Mouse (Mus musculus): ENCODE measurements around the gene Enkur. TPM values are rescaled to one million over a fixed set of nuclear protein-coding genes. Genes with fewer than 3 reads are reported as not detected.
A peak's percentile ranks its signal among the peaks of the same experiment; 100 is the strongest.

Gene Enkur
- polyA plus RNA-seq, 1 experiment from 2014 or later: not detected

DNA sequence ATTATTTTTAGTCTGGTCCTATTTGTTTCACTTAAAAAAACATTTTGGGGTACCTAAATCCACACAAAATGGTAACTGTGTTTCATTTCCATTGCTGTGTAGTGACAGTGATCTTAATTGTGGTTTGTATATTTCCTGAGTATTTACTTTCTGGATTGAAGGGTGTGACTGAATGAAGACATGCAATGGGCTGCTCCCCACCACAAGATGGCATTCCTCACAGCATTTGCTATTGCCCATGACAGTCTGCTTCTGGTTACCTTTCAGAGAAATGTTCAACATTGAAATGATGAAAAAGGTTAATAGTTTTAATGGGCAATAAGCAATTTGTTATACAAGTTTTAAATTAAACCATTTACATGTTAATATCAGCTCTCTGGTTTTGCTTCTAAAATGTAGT is 9.2 kb upstream of the Enkur start:
- no peak overlapping the region for H3K4me3 ChIP-seq (ENCODE audit: inconsistent target)
- no peak overlapping the region for H3K27ac ChIP-seq
- no peaks in the 10 kb centered on the region for H3K79me2 ChIP-seq (ENCODE audit: inconsistent target)
- no peaks in the 10 kb centered on the region for H3K36me3 ChIP-seq (ENCODE audit: inconsistent target)

- Histone ChIP-seq H3K4me3 (ENCODE audit: inconsistent target) (no peak overlapping the region), H3K36me3 (ENCODE audit: inconsistent target) (no peaks in the 10 kb centered on the region), H3K27ac (no peak overlapping the region), H3K79me2 (ENCODE audit: inconsistent target) (no peaks in the 10 kb centered on the region)
- 93% methylated on average over 6 of the region's 6 CpGs for WGBS (ENCODE audit: missing documents)
These were observed 6.2 kb upstream of the Enkur start for GRCm38 (mm10) chr2:21211361-21211760.

DNA sequence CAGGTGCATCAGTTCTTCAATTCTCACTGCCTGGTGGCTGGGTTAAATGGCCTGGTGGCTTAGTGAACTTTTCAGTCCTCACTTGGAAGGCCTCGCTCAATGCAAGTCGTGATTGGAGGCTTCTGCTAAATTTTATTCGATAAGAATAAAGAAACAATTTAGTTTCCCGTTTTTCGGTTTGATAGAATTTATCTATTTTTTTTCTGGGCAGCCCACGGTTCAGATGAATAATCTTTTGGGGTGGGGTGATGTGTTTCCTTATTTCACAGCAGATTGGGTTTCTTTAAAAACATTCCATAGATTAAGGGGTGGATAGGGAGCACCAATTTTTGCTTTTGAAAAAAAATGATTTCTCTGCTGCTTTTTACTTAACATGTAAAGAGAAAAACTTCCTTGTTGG is 1.1 kb upstream of the Enkur start:
- H3K4me3 ChIP-seq (ENCODE audit: inconsistent target): peak overlapping the region; percentile 42
- no peaks in the 10 kb centered on the region for H3K36me3 ChIP-seq (ENCODE audit: inconsistent target)
- H3K27ac ChIP-seq: peak overlapping the region; percentile 22; the same call in 1 of the 2 replicates
- H3K79me2 ChIP-seq (ENCODE audit: inconsistent target): no peaks in the 10 kb centered on the region
- WGBS (ENCODE audit: missing documents): 25% methylated on average over 6 of the region's 6 CpGs

DNA sequence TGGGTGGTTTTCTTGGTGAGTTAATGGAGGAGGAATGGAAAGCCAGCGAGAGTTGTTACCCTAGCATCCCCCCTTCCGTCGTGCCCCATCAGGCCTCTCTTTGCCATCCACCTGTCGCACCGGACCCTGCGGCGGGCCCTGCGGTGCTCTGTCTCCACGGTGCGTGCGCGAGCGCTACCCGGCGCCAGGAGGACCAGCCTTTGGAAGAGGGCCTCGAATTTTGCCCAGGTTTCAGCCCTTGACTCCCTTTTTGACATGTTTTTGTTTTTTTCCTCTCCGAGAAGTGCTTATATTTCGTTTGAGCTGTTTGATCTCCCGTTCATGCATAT is 630 bp upstream of the Enkur start:
- Histone ChIP-seq H3K27ac (peak overlapping the region; percentile 22; the same call in 1 of the 2 replicates), H3K36me3 (ENCODE audit: inconsistent target) (no peaks in the 10 kb centered on the region), H3K4me3 (ENCODE audit: inconsistent target) (peak overlapping the region; percentile 42), H3K79me2 (ENCODE audit: inconsistent target) (no peaks in the 10 kb centered on the region)
- 1% methylated on average over 19 of the region's 19 CpGs for WGBS (ENCODE audit: missing documents)

GRCm38 (mm10) chr2:21202754-21203153 is 2.4 kb downstream of the Enkur start:
- H3K79me2 ChIP-seq (ENCODE audit: inconsistent target): no peaks in the 10 kb centered on the region
- no peak overlapping the region for H3K27ac ChIP-seq
- H3K36me3 ChIP-seq (ENCODE audit: inconsistent target): no peaks in the 10 kb centered on the region
- no peak overlapping the region for H3K4me3 ChIP-seq (ENCODE audit: inconsistent target)
- 59% methylated on average over 2 of the region's 2 CpGs for WGBS (ENCODE audit: missing documents)

GRCm38 (mm10) chr2:21199051-21199450 is 6.1 kb downstream of the Enkur start:
- no peaks in the 10 kb centered on the region for H3K36me3 ChIP-seq (ENCODE audit: inconsistent target)
- H3K27ac ChIP-seq: no peak overlapping the region
- no peak overlapping the region for H3K4me3 ChIP-seq (ENCODE audit: inconsistent target)
- WGBS (ENCODE audit: missing documents): 66% methylated on average over 3 of the region's 3 CpGs
- H3K79me2 ChIP-seq (ENCODE audit: inconsistent target): no peaks in the 10 kb centered on the region

DNA sequence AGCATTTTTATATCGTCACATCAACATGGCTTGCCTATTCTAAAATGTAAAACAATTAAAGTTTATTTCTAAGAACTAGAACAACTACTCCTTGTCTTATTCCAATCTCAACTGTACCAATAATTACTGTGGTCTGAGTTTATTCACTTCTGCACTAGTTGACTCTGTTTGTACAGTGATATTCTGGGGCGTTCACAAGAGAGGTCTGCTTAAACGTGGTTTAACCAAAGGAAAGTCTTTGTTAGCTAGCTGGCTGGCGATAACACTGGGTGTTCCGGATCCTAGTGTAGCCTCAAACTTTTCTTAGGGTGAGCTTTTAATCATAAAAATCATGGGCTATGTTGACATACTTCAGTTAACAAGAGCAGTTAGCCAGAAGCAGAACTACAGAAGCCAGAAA is 9.9 kb downstream of the Enkur start:
- WGBS (ENCODE audit: missing documents): 93% methylated on average over 5 of the region's 5 CpGs
- H3K79me2 ChIP-seq (ENCODE audit: inconsistent target): no peaks in the 10 kb centered on the region

DNA sequence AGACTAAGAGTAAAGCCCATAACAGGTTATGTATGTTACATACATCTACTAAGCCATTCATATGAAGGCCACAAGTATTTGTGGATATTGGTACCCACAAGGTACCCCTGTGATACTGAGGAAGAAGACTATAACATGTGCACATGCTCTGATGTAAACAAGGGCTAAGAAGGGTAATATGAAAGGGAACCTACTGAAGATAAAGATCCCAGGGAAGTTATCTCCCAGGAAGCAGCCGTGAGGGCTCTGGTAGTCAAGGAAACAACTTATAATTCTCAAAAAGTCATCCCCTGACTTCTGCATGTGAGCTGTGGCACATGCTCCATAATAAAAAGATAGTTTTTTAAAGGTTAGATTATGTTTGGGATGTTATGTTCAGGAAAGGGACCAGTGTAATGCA is 13.9 kb downstream of the Enkur start:
- Histone ChIP-seq H3K36me3 (ENCODE audit: inconsistent target) (no peaks in the 10 kb centered on the region), H3K4me3 (ENCODE audit: inconsistent target) (no peak overlapping the region), H3K79me2 (ENCODE audit: inconsistent target) (no peaks in the 10 kb centered on the region), H3K27ac (no peak overlapping the region)
- WGBS (ENCODE audit: missing documents): 67% methylated on average over 1 of the region's 1 CpGs

More for the DNA sequence above, 9.9 kb downstream of the Enkur start:
- no peak overlapping the region for H3K4me3 ChIP-seq (ENCODE audit: inconsistent target)
- no peak overlapping the region for H3K27ac ChIP-seq
- no peaks in the 10 kb centered on the region for H3K36me3 ChIP-seq (ENCODE audit: inconsistent target)

DNA sequence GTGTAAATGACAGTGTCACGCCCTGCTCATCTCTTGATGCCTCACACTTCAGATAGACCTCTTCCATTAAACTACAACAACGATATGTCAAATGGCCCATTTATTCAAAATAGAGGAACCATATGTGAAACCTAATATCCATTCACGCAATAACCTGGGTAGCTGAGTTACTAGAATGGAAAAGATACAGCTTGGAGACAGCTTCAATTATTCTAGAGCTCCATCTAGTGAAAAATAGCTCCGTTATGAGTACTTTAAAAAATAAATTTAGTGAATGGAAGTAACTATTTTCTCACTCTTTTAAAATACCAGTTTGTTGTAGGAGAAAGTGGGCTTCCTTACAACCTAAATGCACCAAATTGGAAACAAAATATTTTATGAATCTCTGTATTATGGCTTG is 16.6 kb downstream of the Enkur start:
- no peaks in the 10 kb centered on the region for H3K79me2 ChIP-seq (ENCODE audit: inconsistent target)
- H3K4me3 ChIP-seq (ENCODE audit: inconsistent target): no peak overlapping the region
- WGBS (ENCODE audit: missing documents): 81% methylated on average over 4 of the region's 4 CpGs
- H3K27ac ChIP-seq: no peak overlapping the region
- no peaks in the 10 kb centered on the region for H3K36me3 ChIP-seq (ENCODE audit: inconsistent target)

DNA sequence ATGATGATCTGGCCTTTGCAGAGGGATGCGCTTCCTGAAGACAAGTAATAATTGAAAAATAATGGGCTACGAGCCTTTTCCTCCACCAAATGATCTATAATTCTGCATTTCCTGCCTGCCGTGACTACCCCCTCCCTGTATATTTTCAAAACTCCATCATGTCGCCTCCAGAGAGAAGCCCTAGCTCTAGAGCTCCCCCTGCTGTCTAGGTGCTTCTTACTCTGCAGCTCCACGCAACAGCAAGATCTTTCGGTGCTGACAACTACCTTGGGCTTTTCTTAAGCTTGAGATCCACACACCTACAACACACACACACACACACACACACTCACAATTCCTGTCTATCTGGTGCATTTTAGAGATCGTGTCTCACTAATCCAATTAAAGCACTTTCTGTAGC is 17.6 kb downstream of the Enkur start:
- no peak overlapping the region for H3K4me3 ChIP-seq (ENCODE audit: inconsistent target)
- WGBS (ENCODE audit: missing documents): 42% methylated on average over 7 of the region's 7 CpGs
- H3K27ac ChIP-seq: no peak overlapping the region
- H3K36me3 ChIP-seq (ENCODE audit: inconsistent target): no peaks in the 10 kb centered on the region
- no peaks in the 10 kb centered on the region for H3K79me2 ChIP-seq (ENCODE audit: inconsistent target)

DNA sequence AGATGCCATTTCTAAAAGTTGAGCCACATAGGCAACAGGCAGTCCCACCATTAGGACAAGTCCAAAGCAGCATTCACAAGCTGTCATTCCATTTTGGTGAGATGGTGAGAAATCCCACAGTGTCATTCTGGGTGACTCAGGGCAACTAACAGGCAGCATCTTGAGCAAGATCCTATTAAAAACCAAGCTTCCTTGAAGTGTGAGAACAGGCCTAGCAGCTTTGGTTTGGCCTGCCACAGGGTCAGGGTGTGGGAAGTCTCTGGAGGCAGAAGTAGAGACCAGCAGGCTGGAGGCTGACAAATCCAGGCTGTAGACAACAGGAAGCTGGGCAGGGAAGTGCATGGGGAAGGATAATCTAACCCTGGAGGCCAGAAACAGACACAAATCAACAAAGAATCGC is 22.4 kb downstream of the Enkur start:
- H3K36me3 ChIP-seq (ENCODE audit: inconsistent target): no peaks in the 10 kb centered on the region
- no peak overlapping the region for H3K4me3 ChIP-seq (ENCODE audit: inconsistent target)
- H3K79me2 ChIP-seq (ENCODE audit: inconsistent target): no peaks in the 10 kb centered on the region
- no peak overlapping the region for H3K27ac ChIP-seq
- 45% methylated on average over 1 of the region's 1 CpGs for WGBS (ENCODE audit: missing documents)

GRCm38 (mm10) chr2:21179136-21179535 is 26.0 kb downstream of the Enkur start:
- Histone ChIP-seq H3K27ac (no peak overlapping the region), H3K36me3 (ENCODE audit: inconsistent target) (no peaks in the 10 kb centered on the region), H3K79me2 (ENCODE audit: inconsistent target) (no peaks in the 10 kb centered on the region), H3K4me3 (ENCODE audit: inconsistent target) (no peak overlapping the region)
- 21% methylated on average over 5 of the region's 5 CpGs for WGBS (ENCODE audit: missing documents)

DNA sequence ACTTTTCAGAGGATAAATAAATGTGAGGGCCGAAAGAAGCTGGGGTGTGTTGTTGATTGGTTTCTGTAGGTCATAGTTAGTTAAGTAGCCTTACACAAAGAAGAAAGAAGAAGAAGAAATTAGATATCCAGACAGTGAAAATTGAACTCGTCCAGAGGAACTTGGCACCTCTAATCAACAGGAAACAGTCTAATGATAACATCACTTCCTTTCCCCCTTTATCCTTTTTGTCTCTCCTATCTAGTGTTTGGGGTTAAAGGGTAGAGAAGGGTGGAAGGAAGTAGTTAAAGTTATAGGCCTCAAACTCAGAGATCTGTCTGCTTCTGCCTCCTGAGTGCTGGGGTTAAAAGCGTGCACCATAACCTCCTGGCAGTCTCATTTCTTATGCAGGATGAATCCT is 32.4 kb downstream of the Enkur start:
- Histone ChIP-seq H3K36me3 (ENCODE audit: inconsistent target) (no peaks in the 10 kb centered on the region), H3K27ac (no peak overlapping the region), H3K79me2 (ENCODE audit: inconsistent target) (no peaks in the 10 kb centered on the region), H3K4me3 (ENCODE audit: inconsistent target) (no peak overlapping the region)
- 91% methylated on average over 3 of the region's 3 CpGs for WGBS (ENCODE audit: missing documents)

DNA sequence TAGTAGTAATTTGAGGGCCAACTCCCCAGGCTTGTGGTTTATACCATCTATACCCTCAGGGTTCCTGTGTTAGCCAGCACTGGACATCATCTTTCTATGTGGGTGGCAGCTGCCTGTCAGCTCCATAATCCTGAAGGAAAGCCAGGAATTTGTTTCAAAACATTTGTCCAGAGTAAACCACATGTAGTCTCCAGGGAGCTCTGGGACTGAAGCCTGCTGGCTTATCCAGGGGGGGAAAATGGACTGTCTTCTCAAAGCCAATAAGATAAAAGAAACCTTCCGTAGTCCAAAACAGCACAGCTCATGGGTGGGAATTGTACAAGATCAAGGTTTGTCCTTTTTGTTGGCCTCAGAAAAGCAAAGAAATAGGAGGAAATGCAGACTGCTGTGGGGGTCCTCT is 37.2 kb downstream of the Enkur start:
- H3K27ac ChIP-seq: no peak overlapping the region
- no peak overlapping the region for H3K4me3 ChIP-seq (ENCODE audit: inconsistent target)
- H3K79me2 ChIP-seq (ENCODE audit: inconsistent target): no peaks in the 10 kb centered on the region
- 100% methylated on average over 1 of the region's 1 CpGs for WGBS (ENCODE audit: missing documents)
- no peaks in the 10 kb centered on the region for H3K36me3 ChIP-seq (ENCODE audit: inconsistent target)

- Histone ChIP-seq H3K27ac (no peak overlapping the region), H3K4me3 (ENCODE audit: inconsistent target) (no peak overlapping the region), H3K36me3 (ENCODE audit: inconsistent target) (no peaks in the 10 kb centered on the region), H3K79me2 (ENCODE audit: inconsistent target) (no peaks in the 10 kb centered on the region)
- 81% methylated on average over 8 of the region's 8 CpGs for WGBS (ENCODE audit: missing documents)
These were observed 40.9 kb downstream of the Enkur start for GRCm38 (mm10) chr2:21164296-21164695.

DNA sequence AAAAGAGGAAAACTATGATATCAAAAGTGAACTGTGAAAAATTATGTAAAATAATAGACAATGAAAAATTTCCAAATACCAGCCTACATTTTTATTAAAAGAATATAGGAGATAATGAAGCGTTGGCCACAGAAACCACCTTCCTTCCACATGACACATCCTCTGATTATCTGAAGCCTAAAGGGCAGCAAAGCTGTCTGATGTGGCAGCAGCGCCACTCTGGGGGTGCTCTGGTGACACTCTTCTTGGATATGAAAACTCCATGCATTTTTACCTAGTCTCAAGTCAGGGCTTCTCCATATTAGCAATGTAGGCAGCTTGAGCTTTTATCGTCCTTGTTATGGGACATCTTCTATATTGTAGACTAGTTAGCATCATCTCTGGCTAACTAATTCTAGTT is 51.7 kb downstream of the Enkur start:
- H3K36me3 ChIP-seq (ENCODE audit: inconsistent target): no peaks in the 10 kb centered on the region
- no peak overlapping the region for H3K27ac ChIP-seq
- no peak overlapping the region for H3K4me3 ChIP-seq (ENCODE audit: inconsistent target)
- WGBS (ENCODE audit: missing documents): 91% methylated on average over 3 of the region's 3 CpGs
- H3K79me2 ChIP-seq (ENCODE audit: inconsistent target): no peaks in the 10 kb centered on the region
